Mouse (Mus musculus) heart, embryonic 16.5 days (tissue): ENCODE data around the gene Sun1. TPM values are rescaled to one million over a fixed set of nuclear protein-coding genes. Genes with fewer than 3 reads are reported as not detected.

Experiments used
- ATAC-seq: fragments of 200-750 bp; cut with Nextera tagmentation; replicated peaks from 2 replicates; pipeline ENCODE4 v1.8.0; 2017; ENCODE audit warnings: moderate number of reproducible peaks; ENCODE audit not compliant: insufficient read depth, low FRiP score; ENCODE audit errors: extremely low read depth
- H3K27ac ChIP-seq: fragments of 300-500 bp; sonication (generic); 2 replicates; pipeline ENCODE4 v1.5.1; 2014; ENCODE audit warnings: mild to moderate bottlenecking, low read length, control low read depth, moderate library complexity
- H3K27me3 ChIP-seq: fragments of 300-500 bp; sonication (generic); 2 replicates; pipeline ENCODE4 v1.6.1; 2014; ENCODE audit warnings: low read length, mixed read lengths; ENCODE audit not compliant: control insufficient read depth, insufficient read depth
- H3K36me3 ChIP-seq: fragments of 300-500 bp; sonication (generic); 2 replicates; pipeline ENCODE4 v1.6.1; 2014; ENCODE audit not compliant: control insufficient read depth, insufficient read depth
- H3K4me1 ChIP-seq: fragments of 300-500 bp; sonication (generic); 2 replicates; pipeline ENCODE4 v1.6.1; 2014; ENCODE audit warnings: low read length, mixed read lengths; ENCODE audit not compliant: control insufficient read depth, insufficient read depth
- H3K4me2 ChIP-seq: fragments of 300-500 bp; sonication (generic); 2 replicates; pipeline ENCODE4 v1.6.1; 2014; ENCODE audit warnings: low read depth, mild to moderate bottlenecking, control low read depth, low read length
- H3K4me3 ChIP-seq: fragments of 300-500 bp; sonication (generic); 2 replicates; pipeline ENCODE4 v1.5.1; 2014; ENCODE audit warnings: mild to moderate bottlenecking, control low read depth, low read length
- H3K9ac ChIP-seq: fragments of 300-500 bp; sonication (generic); 2 replicates; pipeline ENCODE4 v1.6.1; 2014; ENCODE audit warnings: low read length, control low read depth
- H3K9me3 ChIP-seq: fragments of 300-500 bp; sonication (generic); replicated peaks from 2 replicates; pipeline ENCODE4 v1.6.1; 2016; ENCODE audit warnings: low read length; ENCODE audit not compliant: control insufficient read depth
- WGBS: fragments of 180-500 bp; shearing (Covaris S2); extraction: QIAGEN DNeasy Blood & Tissue Kit; methylation state at CpG from one replicate; pipeline ENCODE4 v1.1.7; 2014; 5-methylcytosine and 5-hydroxymethylcytosine counted together
- polyA plus RNA-seq: library from polyadenylated mRNA; unstranded; fragments of >200 nt; fragmentation: Nextera tagmentation; extraction: Ambion mirVana; gene quantifications from 2 replicates; pipeline ENCODE4 v1.2.1, GENCODE M21; 2015

Sun1 gene
- polyA plus RNA-seq, 1 experiment from 2014 or later: 35.7 TPM

- ATAC-seq: peak; percentile 69
- WGBS: 20% methylated on average over 11 of the region's 11 CpGs
- Histone ChIP-seq H3K4me3 (no peak overlapping the region), H3K9me3 (no peaks in the 10 kb centered on the region), H3K27me3 (no peaks in the 10 kb centered on the region), H3K27ac (no peak overlapping the region), H3K4me1 (peaks cover 5% of the 10 kb centered on the region; the same call in 1 of the 2 replicates), H3K9ac (no peak overlapping the region), H3K4me2 (no peak overlapping the region), H3K36me3 (peaks cover 13% of the 10 kb centered on the region)
These were observed 21.4 kb upstream of the Sun1 start for GRCm38 (mm10) chr5:139178895-139179631.

DNA sequence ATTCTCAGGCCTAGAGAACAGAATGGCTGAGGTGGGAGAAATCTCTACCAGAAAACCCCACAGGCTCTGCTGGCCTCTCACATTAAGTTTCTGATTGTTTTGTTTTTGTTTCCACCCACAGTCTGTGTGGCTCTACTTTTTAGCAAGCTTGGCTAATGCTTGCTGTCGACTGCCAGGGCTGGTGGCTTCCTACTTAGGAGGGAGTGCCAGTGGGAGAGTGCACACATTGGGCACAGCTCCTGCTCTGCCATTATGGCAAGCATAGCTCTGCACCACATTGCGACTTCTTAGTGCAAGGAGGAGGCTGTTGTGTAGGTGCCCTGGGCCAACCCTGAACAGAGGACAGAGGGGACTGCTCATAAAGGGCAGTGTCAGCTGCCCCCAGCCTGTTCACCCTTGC, 17.3 kb upstream of the Sun1 start:
- H3K4me2 ChIP-seq: no peak overlapping the region
- no peaks in the 10 kb centered on the region for H3K27me3 ChIP-seq
- 85% methylated on average over 2 of the region's 2 CpGs for WGBS
- ATAC-seq: no peak
- H3K4me3 ChIP-seq: no peak overlapping the region
- no peak overlapping the region for H3K27ac ChIP-seq
- H3K4me1 ChIP-seq: no peaks in the 10 kb centered on the region
- no peak overlapping the region for H3K9ac ChIP-seq
- H3K36me3 ChIP-seq: peaks cover 31% of the 10 kb centered on the region
- H3K9me3 ChIP-seq: no peaks in the 10 kb centered on the region

- H3K9me3 ChIP-seq: no peaks in the 10 kb centered on the region
- H3K4me2 ChIP-seq: no peak overlapping the region
- H3K4me1 ChIP-seq: no peaks in the 10 kb centered on the region
- WGBS: 91% methylated on average over 9 of the region's 9 CpGs
- peaks cover 31% of the 10 kb centered on the region for H3K36me3 ChIP-seq
- ATAC-seq: no peak
- no peak overlapping the region for H3K27ac ChIP-seq
- H3K4me3 ChIP-seq: no peak overlapping the region
- H3K9ac ChIP-seq: no peak overlapping the region
- no peaks in the 10 kb centered on the region for H3K27me3 ChIP-seq
These were observed 16.8 kb upstream of the Sun1 start for GRCm38 (mm10) chr5:139183601-139184000.

DNA sequence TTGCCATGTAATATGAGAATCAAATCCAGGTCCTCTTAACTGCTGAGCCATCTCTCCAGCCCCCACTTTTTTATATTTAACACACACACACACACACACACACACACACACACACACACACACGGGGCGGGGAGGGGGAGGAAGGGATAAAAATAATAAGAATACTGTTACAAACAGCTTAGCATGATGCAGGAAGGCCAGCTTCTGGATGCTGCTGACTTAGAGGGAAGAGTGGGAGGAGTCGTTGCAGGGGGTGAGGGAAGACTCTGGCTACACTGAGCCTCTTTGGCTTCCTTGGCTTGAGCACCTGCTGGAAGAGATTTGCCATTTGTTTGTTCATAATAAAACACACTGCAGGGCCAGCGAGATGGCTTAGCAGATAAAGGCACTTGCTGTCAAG, 15.5 kb upstream of the Sun1 start:
- Histone ChIP-seq H3K4me2 (no peak overlapping the region), H3K4me3 (no peak overlapping the region), H3K27me3 (no peaks in the 10 kb centered on the region), H3K27ac (no peak overlapping the region), H3K9ac (no peak overlapping the region), H3K4me1 (no peaks in the 10 kb centered on the region), H3K9me3 (no peaks in the 10 kb centered on the region), H3K36me3 (peaks cover 31% of the 10 kb centered on the region)
- 74% methylated on average over 4 of the region's 4 CpGs for WGBS
- ATAC-seq: no peak

- no peak for ATAC-seq
- Histone ChIP-seq H3K9ac (no peak overlapping the region), H3K9me3 (no peaks in the 10 kb centered on the region), H3K27ac (no peak overlapping the region), H3K36me3 (peaks cover 13% of the 10 kb centered on the region), H3K4me2 (no peak overlapping the region), H3K27me3 (no peaks in the 10 kb centered on the region), H3K4me1 (no peaks in the 10 kb centered on the region), H3K4me3 (no peak overlapping the region)
- 87% methylated on average over 5 of the region's 5 CpGs for WGBS
These were observed 10.7 kb upstream of the Sun1 start for GRCm38 (mm10) chr5:139189726-139190125.

DNA sequence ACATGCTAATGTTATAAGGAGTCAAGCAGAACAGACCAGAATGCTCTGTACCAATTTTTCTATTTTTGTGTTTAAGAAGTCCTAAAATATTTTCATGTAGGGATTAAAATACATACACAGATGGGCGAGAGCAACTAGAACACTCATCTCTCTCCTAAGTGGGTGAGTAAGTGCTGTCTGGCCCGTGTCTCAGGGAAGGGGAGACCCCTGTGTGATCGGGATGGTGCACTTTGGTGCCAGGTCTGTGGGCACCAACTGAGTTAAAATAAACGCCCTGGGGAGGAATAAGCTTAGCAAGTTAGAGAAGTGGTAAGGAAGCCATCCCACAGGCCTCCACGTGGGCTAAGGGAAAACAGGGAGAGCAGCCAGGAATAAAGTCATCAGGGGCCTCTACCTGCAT, 9.5 kb upstream of the Sun1 start:
- no peaks in the 10 kb centered on the region for H3K9me3 ChIP-seq
- H3K36me3 ChIP-seq: peaks cover 5% of the 10 kb centered on the region
- WGBS: 75% methylated on average over 5 of the region's 5 CpGs
- H3K27me3 ChIP-seq: no peaks in the 10 kb centered on the region
- no peak for ATAC-seq
- no peak overlapping the region for H3K4me3 ChIP-seq
- H3K27ac ChIP-seq: no peak overlapping the region
- no peaks in the 10 kb centered on the region for H3K4me1 ChIP-seq
- no peak overlapping the region for H3K9ac ChIP-seq
- H3K4me2 ChIP-seq: no peak overlapping the region

DNA sequence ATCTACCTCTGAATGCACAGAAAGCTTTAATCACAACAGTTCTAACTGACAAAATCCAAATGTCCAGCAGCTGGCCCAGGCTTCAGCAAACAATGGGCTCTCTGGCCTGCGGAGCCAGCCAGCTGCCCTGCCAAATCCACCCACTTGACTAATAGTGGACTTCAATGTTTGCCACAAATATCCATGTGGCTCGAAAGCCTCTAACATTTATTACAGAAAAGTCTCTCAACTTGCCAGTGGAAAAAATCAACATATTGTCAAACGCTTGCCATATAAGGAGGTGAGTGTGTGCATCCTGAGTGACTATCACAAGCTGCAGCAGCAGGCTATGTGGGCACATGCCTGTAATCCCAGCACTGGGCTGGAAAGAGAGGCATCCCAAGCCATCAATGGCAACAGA, 1.7 kb upstream of the Sun1 start:
- no peak overlapping the region for H3K9ac ChIP-seq
- H3K27ac ChIP-seq: no peak overlapping the region
- peaks cover 20% of the 10 kb centered on the region for H3K4me1 ChIP-seq
- WGBS: 84% methylated on average over 3 of the region's 3 CpGs
- H3K4me2 ChIP-seq: no peak overlapping the region
- no peaks in the 10 kb centered on the region for H3K27me3 ChIP-seq
- H3K4me3 ChIP-seq: no peak overlapping the region
- ATAC-seq: no peak
- no peaks in the 10 kb centered on the region for H3K9me3 ChIP-seq
- no peaks in the 10 kb centered on the region for H3K36me3 ChIP-seq

DNA sequence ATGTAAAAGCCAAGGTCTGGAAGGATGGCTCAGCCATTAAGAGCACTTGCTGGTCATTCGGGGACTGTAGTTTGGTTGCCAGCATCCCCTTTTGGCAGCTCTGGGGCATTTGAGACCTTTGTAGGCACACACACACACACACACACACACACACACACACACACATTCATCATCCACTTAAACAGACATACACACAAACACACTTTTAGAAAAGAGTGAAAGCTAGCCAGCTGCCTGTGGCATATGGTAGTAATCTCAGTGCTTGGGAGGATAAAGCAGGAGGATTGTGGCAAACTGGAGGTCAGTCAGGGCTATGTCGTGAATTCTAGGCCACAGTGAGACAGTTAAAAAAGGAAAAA, 822 bp upstream of the Sun1 start:
- Histone ChIP-seq H3K4me3 (peak overlapping the region; percentile 81), H3K9ac (peak overlapping the region; percentile 83), H3K4me1 (peaks cover 20% of the 10 kb centered on the region), H3K36me3 (no peaks in the 10 kb centered on the region), H3K27me3 (no peaks in the 10 kb centered on the region), H3K4me2 (peak overlapping the region; percentile 73), H3K9me3 (no peaks in the 10 kb centered on the region), H3K27ac (peak overlapping the region; percentile 88)
- no peak for ATAC-seq
- WGBS: 44% methylated on average over 2 of the region's 2 CpGs

DNA sequence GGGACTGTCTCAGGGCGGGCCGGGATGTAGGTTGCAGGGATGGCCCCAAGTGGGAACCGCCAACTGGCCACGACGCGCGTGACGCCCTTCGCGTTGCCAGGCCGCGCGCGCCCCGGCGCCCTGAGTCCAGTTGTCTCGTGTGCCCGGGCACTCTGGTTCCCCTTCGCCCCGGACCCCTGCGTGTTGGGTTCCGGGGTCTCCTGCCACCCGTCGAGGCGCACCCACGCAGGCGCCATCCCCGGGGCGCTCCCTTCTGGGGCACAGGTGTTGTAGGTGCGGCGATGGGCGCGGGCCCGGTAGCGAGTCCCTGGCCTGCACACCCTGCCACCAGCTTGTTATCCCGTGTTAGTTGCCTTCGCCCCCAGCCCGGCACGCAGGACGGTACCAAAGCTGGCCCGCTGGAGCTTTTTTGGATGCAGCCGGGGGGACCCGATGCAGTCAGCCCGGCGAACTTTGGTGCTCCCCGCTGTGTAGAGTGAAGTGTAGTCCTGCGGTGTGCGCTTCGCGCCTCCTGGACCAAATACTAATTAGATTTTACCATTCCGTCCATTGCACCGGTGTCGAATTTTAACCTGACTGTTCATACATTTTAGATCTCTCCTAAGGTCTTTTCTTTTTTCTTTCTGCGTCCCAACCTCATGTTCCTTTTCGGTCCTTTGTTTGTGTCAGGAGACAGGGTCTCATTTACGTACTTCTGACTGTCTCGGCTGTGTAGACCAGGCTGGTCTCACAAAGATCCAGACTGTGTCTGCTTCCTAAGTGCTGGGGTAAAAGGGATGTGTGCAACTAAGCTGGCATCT, 533 bp downstream of the Sun1 start:
- H3K4me1 ChIP-seq: peaks cover 20% of the 10 kb centered on the region
- H3K27me3 ChIP-seq: no peaks in the 10 kb centered on the region
- H3K9ac ChIP-seq: peak overlapping the region; percentile 86
- ATAC-seq: no peak
- WGBS: 2% methylated on average over 57 of the region's 57 CpGs
- H3K4me2 ChIP-seq: peak overlapping the region; percentile 82
- H3K9me3 ChIP-seq: no peaks in the 10 kb centered on the region
- H3K36me3 ChIP-seq: no peaks in the 10 kb centered on the region
- peak overlapping the region; percentile 46; the same call in 1 of the 2 replicates for H3K27ac ChIP-seq
- H3K4me3 ChIP-seq: peak overlapping the region; percentile 81
